Mouse (Mus musculus): ENCODE measurements around the gene Clec10a. TPM values are rescaled to one million over a fixed set of nuclear protein-coding genes. Genes with fewer than 3 reads are reported as not detected.
"Not testable (repeated sequence)": the region's sequence is repeated elsewhere in the genome, so short reads cannot be mapped to it uniquely, and the experiment has no call there.

The Clec10a gene
- polyA plus RNA-seq (2011; ENCODE audit: insufficient read depth, insufficient read length, low read depth, missing spikeins), result not detected in 2 replicates

- not testable (repeated sequence) for H3K36me3 ChIP-seq (ENCODE audit: control insufficient read depth, insufficient read depth, low read length, poor library complexity, severe bottlenecking); H3K27me3 ChIP-seq (ENCODE audit: control insufficient read depth, insufficient read depth, low read length, poor library complexity, severe bottlenecking); H3K4me3 ChIP-seq (ENCODE audit: low read depth, low read length); H3K9ac ChIP-seq (ENCODE audit: low read depth, poor library complexity, severe bottlenecking); H3K27ac ChIP-seq (ENCODE audit: insufficient read depth, low read length); H3K4me1 ChIP-seq (ENCODE audit: control insufficient read depth, insufficient read depth, low read length)
- peaks cover 17% of the 10 kb centered on the region for H3K9me3 ChIP-seq (replicated peaks; ENCODE audit: control insufficient read depth, insufficient read depth, low read length, poor library complexity, severe bottlenecking)
These were observed at the start of gene Clec10a for GRCm38 (mm10) chr11:70155897-70156296. Gene Clec10a, plus strand, starts transcription at chr11:70156197.

DNA sequence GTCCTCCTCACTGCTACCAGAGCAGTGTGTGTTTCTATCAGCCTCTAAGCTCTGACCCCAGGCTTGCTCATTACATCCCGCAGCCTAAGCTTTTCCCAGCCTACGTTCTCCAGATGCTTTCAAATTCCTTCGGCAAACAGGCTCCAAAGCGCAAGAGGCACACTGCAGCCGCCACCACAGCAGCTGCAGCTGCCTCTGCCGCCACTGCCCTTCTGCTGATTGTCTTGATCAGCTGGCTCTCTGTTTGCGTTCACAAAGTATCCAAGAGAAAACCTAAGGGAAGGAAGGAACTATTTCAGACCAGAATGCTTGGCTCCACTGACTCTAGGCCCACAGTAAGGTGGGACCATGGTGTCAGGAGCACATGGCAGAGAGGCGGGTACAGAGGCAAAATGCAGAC lies 48.9 kb upstream of the Clec10a start:
- no peaks in the 10 kb centered on the region for H3K9me3 ChIP-seq (replicated peaks; ENCODE audit: control insufficient read depth, insufficient read depth, low read length, poor library complexity, severe bottlenecking)
- H3K4me1 ChIP-seq (ENCODE audit: control insufficient read depth, insufficient read depth, low read length), result no peaks in the 10 kb centered on the region
- H3K27me3 ChIP-seq (ENCODE audit: control insufficient read depth, insufficient read depth, low read length, poor library complexity, severe bottlenecking), result no peaks in the 10 kb centered on the region
- no peaks in the 10 kb centered on the region for H3K36me3 ChIP-seq (ENCODE audit: control insufficient read depth, insufficient read depth, low read length, poor library complexity, severe bottlenecking)
- H3K27ac ChIP-seq (ENCODE audit: insufficient read depth, low read length), result no peak overlapping the region
- H3K9ac ChIP-seq (ENCODE audit: low read depth, poor library complexity, severe bottlenecking), result no peak overlapping the region
- no peak overlapping the region for H3K4me3 ChIP-seq (ENCODE audit: low read depth, low read length)
- TF ChIP-seq POLR2A (IDR thresholded peaks at IDR 0.05; ENCODE audit: insufficient read depth, low read length) (no peak), EP300 (IDR thresholded peaks at IDR 0.05; ENCODE audit: insufficient read depth, low read depth, low read length) (no peak), CTCF (IDR thresholded peaks at IDR 0.05; ENCODE audit: low read depth, low read length) (no peak)

GRCm38 (mm10) chr11:70110146-70110545 lies 45.9 kb upstream of the Clec10a start:
- TF ChIP-seq POLR2A (IDR thresholded peaks at IDR 0.05; ENCODE audit: insufficient read depth, low read length) (no peak), CTCF (IDR thresholded peaks at IDR 0.05; ENCODE audit: low read depth, low read length) (peak; percentile 82), EP300 (IDR thresholded peaks at IDR 0.05; ENCODE audit: insufficient read depth, low read depth, low read length) (no peak)
- no peaks in the 10 kb centered on the region for H3K4me1 ChIP-seq (ENCODE audit: control insufficient read depth, insufficient read depth, low read length)
- no peak overlapping the region for H3K4me3 ChIP-seq (ENCODE audit: low read depth, low read length)
- H3K27ac ChIP-seq (ENCODE audit: insufficient read depth, low read length), result no peak overlapping the region
- H3K36me3 ChIP-seq (ENCODE audit: control insufficient read depth, insufficient read depth, low read length, poor library complexity, severe bottlenecking), result no peaks in the 10 kb centered on the region
- no peaks in the 10 kb centered on the region for H3K27me3 ChIP-seq (ENCODE audit: control insufficient read depth, insufficient read depth, low read length, poor library complexity, severe bottlenecking)
- no peaks in the 10 kb centered on the region for H3K9me3 ChIP-seq (replicated peaks; ENCODE audit: control insufficient read depth, insufficient read depth, low read length, poor library complexity, severe bottlenecking)
- H3K9ac ChIP-seq (ENCODE audit: low read depth, poor library complexity, severe bottlenecking), result no peak overlapping the region

DNA sequence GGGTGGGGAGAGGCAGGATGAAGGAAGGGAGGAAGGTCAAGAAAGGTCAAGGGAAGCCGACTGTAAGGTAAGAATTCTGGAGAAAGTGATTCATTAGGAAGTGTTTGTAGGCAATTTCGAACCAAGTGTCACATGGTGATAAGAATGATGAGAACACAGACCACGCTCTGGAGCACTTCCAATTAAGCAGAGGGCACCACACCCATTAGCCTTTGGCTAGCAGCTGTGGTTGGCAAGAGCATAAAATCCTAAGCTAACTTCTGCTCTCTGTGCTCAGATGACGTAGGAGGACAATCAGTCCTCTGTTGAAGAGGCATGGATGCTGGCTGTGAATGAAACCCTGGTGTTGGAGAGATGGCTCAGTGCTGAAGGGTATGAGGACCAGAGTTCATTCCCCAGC lies 41.4 kb upstream of the Clec10a start:
- no peaks in the 10 kb centered on the region for H3K4me1 ChIP-seq (ENCODE audit: control insufficient read depth, insufficient read depth, low read length)
- H3K9ac ChIP-seq (ENCODE audit: low read depth, poor library complexity, severe bottlenecking), result no peak overlapping the region
- no peak overlapping the region for H3K27ac ChIP-seq (ENCODE audit: insufficient read depth, low read length)
- H3K36me3 ChIP-seq (ENCODE audit: control insufficient read depth, insufficient read depth, low read length, poor library complexity, severe bottlenecking), result no peaks in the 10 kb centered on the region
- H3K27me3 ChIP-seq (ENCODE audit: control insufficient read depth, insufficient read depth, low read length, poor library complexity, severe bottlenecking), result no peaks in the 10 kb centered on the region
- H3K4me3 ChIP-seq (ENCODE audit: low read depth, low read length), result no peak overlapping the region
- H3K9me3 ChIP-seq (replicated peaks; ENCODE audit: control insufficient read depth, insufficient read depth, low read length, poor library complexity, severe bottlenecking), result no peaks in the 10 kb centered on the region
- no peak for TF ChIP-seq EP300 (IDR thresholded peaks at IDR 0.05; ENCODE audit: insufficient read depth, low read depth, low read length)
- TF ChIP-seq POLR2A (IDR thresholded peaks at IDR 0.05; ENCODE audit: insufficient read depth, low read length), result no peak
- no peak for TF ChIP-seq CTCF (IDR thresholded peaks at IDR 0.05; ENCODE audit: low read depth, low read length)

- no peak for TF ChIP-seq EP300 (IDR thresholded peaks at IDR 0.05; ENCODE audit: insufficient read depth, low read depth, low read length)
- no peak for TF ChIP-seq CTCF (IDR thresholded peaks at IDR 0.05; ENCODE audit: low read depth, low read length)
- no peak for TF ChIP-seq POLR2A (IDR thresholded peaks at IDR 0.05; ENCODE audit: insufficient read depth, low read length)
- H3K4me3 ChIP-seq (ENCODE audit: low read depth, low read length), result no peak overlapping the region
- no peak overlapping the region for H3K9ac ChIP-seq (ENCODE audit: low read depth, poor library complexity, severe bottlenecking)
- no peaks in the 10 kb centered on the region for H3K9me3 ChIP-seq (replicated peaks; ENCODE audit: control insufficient read depth, insufficient read depth, low read length, poor library complexity, severe bottlenecking)
- no peaks in the 10 kb centered on the region for H3K36me3 ChIP-seq (ENCODE audit: control insufficient read depth, insufficient read depth, low read length, poor library complexity, severe bottlenecking)
- no peak overlapping the region for H3K27ac ChIP-seq (ENCODE audit: insufficient read depth, low read length)
- H3K27me3 ChIP-seq (ENCODE audit: control insufficient read depth, insufficient read depth, low read length, poor library complexity, severe bottlenecking), result no peaks in the 10 kb centered on the region
- no peaks in the 10 kb centered on the region for H3K4me1 ChIP-seq (ENCODE audit: control insufficient read depth, insufficient read depth, low read length)
These were observed 40.1 kb upstream of the Clec10a start for GRCm38 (mm10) chr11:70115901-70116300.

- Histone ChIP-seq H3K9ac (ENCODE audit: low read depth, poor library complexity, severe bottlenecking) (no peak within 1 kb of the TSS), H3K27ac (ENCODE audit: insufficient read depth, low read length) (no peak within 1 kb of the TSS), H3K4me3 (ENCODE audit: low read depth, low read length) (no peak within 1 kb of the TSS), H3K36me3 (ENCODE audit: control insufficient read depth, insufficient read depth, low read length, poor library complexity, severe bottlenecking) (no peaks in the 10 kb centered on the region), H3K27me3 (ENCODE audit: control insufficient read depth, insufficient read depth, low read length, poor library complexity, severe bottlenecking) (no peaks in the 10 kb centered on the region), H3K9me3 (replicated peaks; ENCODE audit: control insufficient read depth, insufficient read depth, low read length, poor library complexity, severe bottlenecking) (no peaks in the 10 kb centered on the region), H3K4me1 (ENCODE audit: control insufficient read depth, insufficient read depth, low read length) (no peaks in the 10 kb centered on the region)
- TF ChIP-seq CTCF (IDR thresholded peaks at IDR 0.05; ENCODE audit: low read depth, low read length) (no peak), POLR2A (IDR thresholded peaks at IDR 0.05; ENCODE audit: insufficient read depth, low read length) (no peak), EP300 (IDR thresholded peaks at IDR 0.05; ENCODE audit: insufficient read depth, low read depth, low read length) (no peak)
These were observed 26.0 kb upstream of the Clec10a start, which contains the start of gene Mgl2 for GRCm38 (mm10) chr11:70129926-70130379. Gene Mgl2, plus strand, starts transcription at chr11:70130329.

- H3K27me3 ChIP-seq (ENCODE audit: control insufficient read depth, insufficient read depth, low read length, poor library complexity, severe bottlenecking); H3K4me3 ChIP-seq (ENCODE audit: low read depth, low read length); H3K9ac ChIP-seq (ENCODE audit: low read depth, poor library complexity, severe bottlenecking); H3K9me3 ChIP-seq (replicated peaks; ENCODE audit: control insufficient read depth, insufficient read depth, low read length, poor library complexity, severe bottlenecking); H3K36me3 ChIP-seq (ENCODE audit: control insufficient read depth, insufficient read depth, low read length, poor library complexity, severe bottlenecking); H3K4me1 ChIP-seq (ENCODE audit: control insufficient read depth, insufficient read depth, low read length); H3K27ac ChIP-seq (ENCODE audit: insufficient read depth, low read length): not testable (repeated sequence)
These were observed 21.0 kb upstream of the Clec10a start for GRCm38 (mm10) chr11:70135001-70135400.

DNA sequence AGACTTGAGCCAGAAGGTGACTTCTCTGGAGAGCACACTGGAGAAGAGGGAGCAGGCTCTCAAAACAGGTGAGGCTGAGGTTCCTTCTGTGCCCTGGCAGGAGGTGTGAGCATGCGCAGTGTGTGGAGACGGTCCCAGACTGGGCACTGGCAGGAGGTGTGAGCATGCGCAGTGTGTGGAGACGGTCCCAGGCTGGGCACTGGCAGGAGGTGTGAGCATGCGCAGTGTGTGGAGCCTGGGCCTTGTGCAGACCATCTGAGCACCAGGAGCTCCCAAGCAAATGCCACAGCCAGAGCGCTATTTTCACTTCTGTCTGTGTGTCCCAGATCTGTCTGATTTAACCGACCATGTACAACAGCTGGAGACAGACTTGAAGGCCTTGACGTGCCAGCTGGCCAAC lies 20.1 kb upstream of the Clec10a start:
- not testable (repeated sequence) for H3K36me3 ChIP-seq (ENCODE audit: control insufficient read depth, insufficient read depth, low read length, poor library complexity, severe bottlenecking); H3K27me3 ChIP-seq (ENCODE audit: control insufficient read depth, insufficient read depth, low read length, poor library complexity, severe bottlenecking); H3K4me1 ChIP-seq (ENCODE audit: control insufficient read depth, insufficient read depth, low read length); H3K9ac ChIP-seq (ENCODE audit: low read depth, poor library complexity, severe bottlenecking); H3K9me3 ChIP-seq (replicated peaks; ENCODE audit: control insufficient read depth, insufficient read depth, low read length, poor library complexity, severe bottlenecking); H3K4me3 ChIP-seq (ENCODE audit: low read depth, low read length); H3K27ac ChIP-seq (ENCODE audit: insufficient read depth, low read length)

Data from ES-Bruce4 (cell line).